Mouse (Mus musculus) frontal cortex, postnatal 10 days (tissue): ENCODE data around the gene Ptgfr.
A peak's percentile ranks its signal among the peaks of the same experiment; 100 is the strongest.

ENCODE experiments used
- DNase-seq, 2 experiments: peaks; one replicate each; pipeline ENCODE4 v3.0.0; 2022; ENCODE audit warnings: low spot score in 2 of 2, mixed read lengths in 1 of 2

Ptgfr gene

GRCm38 (mm10) chr3:151836871-151837680 is at the start of gene Ptgfr:
Ptgfr (minus strand) TSS chr3:151837630.
- peak in 1 of 2 experiments; percentile 33 for DNase-seq

DNA sequence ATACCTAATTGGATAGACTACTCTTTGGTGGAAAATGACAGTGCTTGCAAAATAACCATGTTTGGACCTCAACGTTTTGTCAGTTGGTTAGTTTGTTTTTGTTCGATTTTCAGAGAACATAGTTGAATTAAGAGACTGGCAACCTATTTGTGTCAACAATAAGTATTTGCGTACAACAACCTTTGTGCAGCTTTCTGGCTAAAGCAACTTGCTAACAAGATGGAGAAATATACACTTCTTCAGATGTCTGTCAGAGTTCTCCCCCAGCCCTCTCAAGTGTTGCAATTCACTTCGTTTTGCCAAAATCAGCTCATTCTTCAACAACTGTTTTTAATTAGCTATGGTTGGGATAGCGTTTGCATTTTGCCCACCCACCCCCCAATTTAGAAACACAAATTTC is 46.5 kb upstream of the Ptgfr start:
- DNase-seq: no peak

DNA sequence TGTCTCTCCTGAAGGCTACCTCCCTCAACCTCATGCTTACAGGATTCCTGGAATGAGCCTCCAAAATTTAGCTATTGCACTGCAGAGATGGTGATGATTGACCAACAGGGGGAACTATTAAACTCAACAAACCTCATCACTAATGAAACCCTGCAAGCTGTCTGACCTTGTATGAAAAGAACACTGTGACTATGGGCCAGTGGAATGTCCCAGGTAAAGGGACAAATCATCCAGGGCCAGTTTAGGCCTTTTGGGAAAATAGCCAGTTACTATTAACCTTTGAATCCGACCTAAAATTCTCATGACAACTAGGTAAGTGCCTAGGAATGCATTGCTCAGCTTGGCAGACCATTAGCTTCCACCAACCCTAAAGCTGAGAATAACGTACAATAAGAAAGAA is 42.6 kb upstream of the Ptgfr start:
- no peak for DNase-seq

DNA sequence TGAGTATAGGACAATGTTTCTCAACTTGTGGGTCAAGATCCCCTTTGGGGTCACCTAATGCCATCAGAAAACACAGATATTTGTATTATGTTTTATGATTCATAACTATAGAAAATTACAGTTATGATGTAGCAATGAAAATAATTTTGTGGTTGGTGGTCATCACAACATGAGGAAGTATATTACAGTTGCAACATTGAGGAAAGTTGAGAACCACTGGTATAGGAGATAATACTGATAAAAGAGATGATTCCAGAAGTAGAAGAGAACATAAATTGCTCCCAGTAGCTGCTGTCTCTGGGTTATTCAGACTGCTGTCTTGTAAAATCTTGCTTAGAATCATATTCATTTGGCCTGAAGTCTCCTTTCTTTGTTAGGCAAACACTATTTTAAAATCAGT is 31.5 kb upstream of the Ptgfr start:
- DNase-seq: no peak

DNA sequence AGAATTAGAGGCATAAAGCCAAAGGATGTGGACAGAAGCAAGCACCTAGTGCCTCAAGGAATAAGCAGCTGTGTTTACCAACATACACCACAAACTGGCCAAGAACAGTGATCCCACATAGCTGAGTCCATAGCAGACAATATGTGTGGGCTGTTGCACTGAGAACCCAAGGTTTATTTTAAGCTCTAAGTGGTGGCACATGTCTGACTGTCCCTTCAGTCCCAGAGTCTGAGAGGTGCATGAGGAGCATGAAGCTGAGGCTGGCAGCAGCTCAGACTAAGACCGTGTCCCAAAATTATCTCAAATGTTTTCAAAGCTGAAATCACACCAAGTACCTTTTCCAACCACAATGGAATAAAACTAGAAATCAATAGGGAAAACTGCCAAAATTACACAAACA is 13.9 kb upstream of the Ptgfr start:
- no peak for DNase-seq

GRCm38 (mm10) chr3:151850621-151851020 is 13.2 kb upstream of the Ptgfr start:
- DNase-seq: no peak

- DNase-seq: no peak
Observed at GRCm38 (mm10) chr3:151846292-151846691, 8.9 kb upstream of the Ptgfr start.

- DNase-seq: no peak
Observed at GRCm38 (mm10) chr3:151844361-151845154, 7.1 kb upstream of the Ptgfr start.

GRCm38 (mm10) chr3:151840688-151841087 is 3.3 kb upstream of the Ptgfr start:
- DNase-seq: no peak

GRCm38 (mm10) chr3:151838372-151838771 is 942 bp upstream of the Ptgfr start:
- DNase-seq: no peak

DNA sequence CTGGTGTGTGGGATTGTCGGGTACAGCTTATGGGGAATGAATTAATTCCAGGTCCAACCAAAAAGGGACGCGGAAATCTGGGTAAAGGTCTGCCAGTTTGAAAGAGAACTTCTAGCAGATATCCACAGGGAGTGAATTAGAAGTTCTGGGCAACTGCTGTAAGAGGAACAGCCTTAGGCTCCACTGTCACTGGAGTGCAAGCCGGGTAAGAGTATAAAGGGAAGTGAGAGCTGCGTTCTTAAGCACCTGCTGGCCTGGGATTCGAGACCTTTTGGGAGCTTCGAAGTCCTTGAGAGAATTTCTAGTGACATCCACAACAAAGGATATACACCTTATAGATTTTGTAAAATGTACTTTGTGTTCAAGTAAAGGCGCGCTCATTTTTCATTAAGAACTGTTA is 319 bp upstream of the Ptgfr start:
- DNase-seq: no peak

GRCm38 (mm10) chr3:151836451-151836850 is 979 bp downstream of the Ptgfr start:
- no peak for DNase-seq

GRCm38 (mm10) chr3:151835831-151836230 is 1.6 kb downstream of the Ptgfr start:
- no peak for DNase-seq

GRCm38 (mm10) chr3:151827950-151828610 is 9.3 kb downstream of the Ptgfr start:
- no peak for DNase-seq

- DNase-seq: no peak
Observed at GRCm38 (mm10) chr3:151819811-151820210, 17.6 kb downstream of the Ptgfr start.

- DNase-seq: no peak
Observed at GRCm38 (mm10) chr3:151818265-151818664, 19.2 kb downstream of the Ptgfr start.

- no peak for DNase-seq
Observed at GRCm38 (mm10) chr3:151808613-151809012, 28.8 kb downstream of the Ptgfr start.

DNA sequence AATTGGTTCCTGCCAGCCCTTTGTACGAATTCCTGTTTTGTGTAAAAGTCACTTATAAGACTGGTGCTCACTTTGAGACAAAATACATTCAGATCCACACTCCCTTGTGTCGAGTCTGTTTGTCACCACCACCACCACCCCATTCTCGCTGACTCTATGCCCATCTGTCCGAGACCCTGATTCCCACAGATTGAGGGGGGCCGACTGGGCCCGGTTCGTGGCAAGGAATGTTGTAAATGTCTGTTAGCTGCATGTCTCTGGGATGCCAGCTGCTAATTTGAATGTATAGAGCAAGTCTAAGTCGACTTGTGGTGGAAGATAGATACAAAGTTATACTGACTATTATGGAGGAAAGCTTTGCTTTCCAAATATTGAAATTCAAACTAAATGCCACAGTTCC is 48.8 kb downstream of the Ptgfr start:
- no peak for DNase-seq

- peak in 1 of 2 experiments; percentile 26 for DNase-seq
Observed at GRCm38 (mm10) chr3:151775089-151775488, 62.3 kb downstream of the Ptgfr start.

- no peak for DNase-seq
Observed at GRCm38 (mm10) chr3:151771074-151771473, 66.4 kb downstream of the Ptgfr start.

- DNase-seq: no peak
Observed at GRCm38 (mm10) chr3:151749737-151750136, 87.7 kb downstream of the Ptgfr start, which contains the start of gene Ifi44. Ifi44 (minus strand) TSS chr3:151749960.

GRCm38 (mm10) chr3:151748514-151748913 is 88.9 kb downstream of the Ptgfr start:
- DNase-seq: no peak
